Mouse (Mus musculus): ENCODE results near the gene St3gal3.

- no peak for TF ChIP-seq TAL1 (conservative IDR thresholded peaks at IDR 0.05; ENCODE audit: low read depth, low read length)
- no peak for TF ChIP-seq GATA1 (IDR thresholded peaks at IDR 0.05; ENCODE audit: borderline replicate concordance, low read length)
- TF ChIP-seq CTCF (IDR thresholded peaks at IDR 0.05; ENCODE audit: low read depth, low read length) = no peak
- no peak for TF ChIP-seq POLR2AphosphoS5 (IDR thresholded peaks at IDR 0.05; ENCODE audit: insufficient replicate concordance, low read depth, low read length)
These were observed 238.7 kb downstream of the St3gal3 start for GRCm38 (mm10) chr4:117896031-117896430.

All from G1E (cell line).